Mouse (Mus musculus) T-cell, adult 2 months (primary cell): ENCODE data around the gene Gm21981.

ENCODE experiments used
- DNase-seq: peaks from one replicate; pipeline ENCODE4 v3.0.0; 2022; ENCODE audit warnings: low spot score

Gm21981 gene

GRCm38 (mm10) chr17:47694442-47694502 lies at the start of gene Gm21981:
Gene Gm21981, minus strand, starts transcription at chr17:47694455.
- DNase-seq: no peak

DNA sequence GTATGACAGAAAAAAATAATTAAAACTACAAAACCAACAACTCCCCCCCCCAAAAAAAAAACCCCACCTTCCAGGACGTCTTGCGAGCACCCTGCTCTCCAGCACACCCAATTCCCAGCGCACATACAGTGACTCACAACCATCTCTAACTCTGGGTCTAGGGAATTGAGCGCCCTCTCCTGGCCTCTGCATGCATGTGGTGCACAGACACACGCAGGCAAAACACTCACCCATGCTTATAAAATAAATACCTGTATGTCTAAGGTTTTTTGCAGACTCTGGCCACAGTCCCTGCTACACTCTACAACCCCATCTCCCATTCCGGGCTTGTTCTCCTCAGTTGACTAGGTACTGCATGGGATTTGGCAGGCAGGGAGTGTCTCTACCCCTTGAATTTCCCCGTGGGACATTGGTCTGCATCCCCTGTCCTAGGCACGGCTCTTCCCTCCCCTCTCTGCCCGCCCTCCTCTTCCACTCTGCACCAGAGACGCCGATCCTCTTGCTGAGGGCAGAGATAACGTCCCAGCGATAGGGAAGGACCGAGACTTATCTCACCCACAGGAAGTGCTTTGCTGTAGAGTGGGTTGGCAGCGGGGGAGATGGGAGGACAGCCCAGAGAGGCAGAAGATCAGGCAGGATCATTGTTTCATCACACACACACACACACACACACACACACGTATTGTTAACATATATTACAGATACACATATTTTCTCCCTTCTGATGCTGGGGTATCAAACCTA lies 48.9 kb upstream of the Gm21981 start:
- DNase-seq: peak; percentile 38

DNA sequence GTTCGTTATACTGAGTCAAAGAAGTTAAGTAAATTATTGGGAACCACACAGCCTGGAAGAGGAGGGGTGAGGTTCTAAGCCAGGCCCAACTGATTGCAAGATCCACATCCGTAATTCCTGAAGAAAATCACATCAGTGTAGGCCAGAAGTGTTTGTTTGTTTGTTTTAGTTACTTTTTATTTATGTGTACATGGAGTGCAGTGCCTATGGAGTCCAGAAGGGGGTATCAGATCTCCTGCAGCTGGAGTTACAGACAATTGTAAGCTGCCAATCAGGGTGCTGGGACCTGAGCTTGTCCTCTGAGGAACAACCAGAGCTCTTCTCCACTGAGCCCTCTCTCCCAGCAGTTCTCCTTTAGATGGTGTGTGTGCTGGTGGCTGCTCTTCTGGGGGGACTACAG lies 45.9 kb upstream of the Gm21981 start:
- no peak for DNase-seq

- peak; percentile 68 for DNase-seq
Measured at GRCm38 (mm10) chr17:47738879-47739798, 44.9 kb upstream of the Gm21981 start.

- DNase-seq: peak; percentile 56
Measured at GRCm38 (mm10) chr17:47738066-47738878, 44.0 kb upstream of the Gm21981 start.

GRCm38 (mm10) chr17:47737271-47738065 lies 43.2 kb upstream of the Gm21981 start:
- DNase-seq: peak; percentile 48

GRCm38 (mm10) chr17:47736856-47737255 lies 42.6 kb upstream of the Gm21981 start, which contains the start of gene Tfeb:
Gene Tfeb, plus strand, starts transcription at chr17:47737030.
- peak; percentile 94 for DNase-seq

DNA sequence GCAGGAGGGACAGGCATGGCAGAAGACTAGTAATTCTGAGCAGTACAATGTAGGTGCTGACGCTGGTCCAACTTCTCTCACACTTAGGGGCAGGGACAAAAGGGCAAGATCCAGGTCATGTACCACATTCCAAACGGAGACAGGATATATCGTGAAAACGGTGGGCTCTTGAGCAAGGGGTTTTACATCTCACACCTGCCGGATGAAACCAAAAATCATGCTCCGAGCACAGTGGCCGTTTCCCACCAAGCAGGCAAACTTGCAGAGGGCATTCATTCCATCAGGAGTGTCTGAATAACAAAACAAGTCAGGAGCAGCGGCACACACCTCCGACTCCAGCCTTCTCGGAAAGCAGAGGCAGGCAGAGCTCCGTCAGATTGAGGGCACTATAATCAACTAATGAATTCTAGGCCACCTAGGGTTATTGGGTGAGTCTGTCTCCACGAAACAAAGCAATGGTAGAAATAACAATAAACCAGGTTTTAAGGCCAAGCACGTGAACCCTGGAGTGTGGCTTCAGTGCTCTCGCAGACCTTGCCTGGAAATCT lies 41.4 kb upstream of the Gm21981 start:
- DNase-seq: no peak

DNA sequence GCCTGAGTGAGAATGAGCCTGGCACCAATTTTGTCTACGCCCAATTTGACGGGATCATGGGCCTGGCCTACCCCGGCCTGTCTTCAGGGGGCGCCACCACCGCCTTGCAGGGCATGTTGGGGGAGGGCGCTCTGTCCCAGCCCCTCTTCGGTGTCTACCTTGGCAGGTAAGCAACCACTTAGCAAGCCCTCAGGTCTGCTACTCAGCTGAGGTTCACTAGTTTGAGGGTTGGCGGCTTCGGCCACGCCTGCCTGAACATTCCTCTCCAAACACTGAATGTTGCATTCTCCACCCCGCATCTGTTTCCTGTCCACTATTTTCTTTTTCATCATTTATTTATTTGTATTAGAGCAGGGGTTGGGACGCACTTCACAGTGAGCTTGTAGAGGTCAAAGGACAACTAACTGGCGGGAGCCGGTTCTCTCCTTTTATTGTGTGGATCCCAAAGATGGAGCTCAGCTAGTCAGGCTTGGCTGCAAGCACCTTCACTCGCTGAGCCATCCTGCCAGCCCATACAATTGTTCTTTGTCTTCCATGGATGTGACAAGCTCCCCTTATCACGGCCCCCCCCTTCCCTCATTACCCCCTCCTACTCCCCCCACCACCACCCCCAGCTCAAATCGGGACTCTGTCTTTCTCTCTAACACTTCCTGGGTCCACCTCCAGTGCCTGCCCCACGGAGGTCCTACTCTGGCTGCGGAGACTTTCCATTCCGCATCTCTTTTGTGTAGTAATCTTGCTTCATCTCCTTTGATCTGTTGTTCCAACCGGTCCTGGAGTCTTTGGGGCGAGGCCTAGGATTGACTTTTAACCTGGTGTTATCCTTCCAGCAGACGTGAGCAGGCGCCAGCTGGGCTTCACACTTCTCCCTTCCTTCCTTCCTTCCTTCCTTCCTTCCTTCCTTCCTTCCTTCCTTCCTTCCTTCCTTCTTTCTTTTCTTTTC lies 36.6 kb upstream of the Gm21981 start:
- DNase-seq: no peak

DNA sequence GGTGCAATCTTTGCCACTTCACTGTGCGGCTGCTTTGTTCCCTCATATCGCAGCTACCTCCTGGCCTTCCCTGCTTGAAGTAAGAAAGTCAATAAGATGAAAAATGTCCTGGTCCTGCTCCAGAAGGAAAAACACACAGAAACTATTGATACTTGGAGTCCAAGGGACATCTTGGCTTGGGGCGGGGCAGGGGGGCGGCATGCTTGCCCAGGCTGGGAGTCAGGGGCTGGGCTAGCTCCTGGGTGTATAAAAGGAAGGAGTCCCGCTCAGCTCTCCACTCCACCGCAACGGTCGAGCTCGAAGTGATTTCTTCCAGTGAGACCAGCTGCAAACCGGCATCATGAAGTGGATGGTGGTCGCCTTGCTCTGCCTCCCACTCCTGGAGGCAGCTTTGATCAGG lies 32.3 kb upstream of the Gm21981 start, which contains the start of gene Pgc:
Pgc (plus strand) TSS at position 277 of the 400 bp plus-strand sequence.
- no peak for DNase-seq

- no peak for DNase-seq
Measured at GRCm38 (mm10) chr17:47721183-47721582, 26.9 kb upstream of the Gm21981 start.

DNA sequence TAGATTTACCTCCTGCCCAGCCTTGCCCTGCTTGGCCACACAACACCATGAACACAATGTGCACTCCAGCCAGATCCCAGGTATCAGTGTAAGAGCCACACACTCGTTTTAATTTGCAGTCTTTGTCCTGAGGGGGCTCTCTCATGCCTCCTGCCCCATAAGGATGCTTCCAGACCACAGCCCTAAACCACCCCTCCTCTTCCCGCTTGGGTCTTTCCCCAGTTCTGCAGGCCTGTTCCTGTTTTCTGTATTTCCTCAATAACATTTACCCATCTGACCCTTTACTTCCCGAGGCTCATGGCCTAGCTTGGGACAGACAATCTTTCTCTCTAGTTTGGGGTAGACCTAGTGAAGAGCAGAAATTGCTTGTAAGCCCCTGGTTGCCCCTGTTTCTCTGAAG lies 20.8 kb upstream of the Gm21981 start:
- no peak for DNase-seq

DNA sequence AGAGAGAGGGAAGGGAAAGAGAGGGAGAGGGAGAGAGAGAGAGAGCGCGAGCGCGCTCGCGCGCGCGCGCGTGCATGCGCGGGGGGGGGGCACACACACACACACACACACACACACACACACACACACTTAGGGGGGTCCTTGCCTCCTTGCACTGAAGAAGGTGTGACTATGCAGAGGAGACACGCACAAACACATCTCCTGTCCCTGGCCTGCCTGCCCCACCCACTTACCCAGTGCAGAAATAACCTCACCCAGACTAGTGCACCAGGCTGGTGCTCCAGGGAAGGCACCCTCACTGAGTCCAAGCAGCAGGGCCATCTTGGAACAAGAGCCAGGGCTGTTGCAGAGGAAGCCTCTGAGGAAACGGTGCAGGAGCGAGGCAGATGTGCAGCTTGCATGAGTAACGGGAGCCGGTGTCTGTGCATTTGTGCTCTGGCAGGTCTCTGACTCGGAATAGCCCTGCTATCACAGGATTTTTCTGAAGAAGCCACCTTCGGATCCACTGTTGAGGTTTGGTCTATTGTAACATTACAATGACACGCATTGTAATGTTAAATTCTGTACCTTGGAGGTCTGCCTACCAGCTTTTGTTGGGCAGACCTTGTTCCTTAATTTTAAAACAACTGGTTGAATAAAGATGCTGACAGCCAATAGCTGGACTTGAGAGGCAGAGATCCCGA lies 18.8 kb upstream of the Gm21981 start:
- no peak for DNase-seq

GRCm38 (mm10) chr17:47711883-47712282 lies 17.6 kb upstream of the Gm21981 start:
- no peak for DNase-seq

GRCm38 (mm10) chr17:47710036-47710435 lies 15.8 kb upstream of the Gm21981 start:
- DNase-seq: no peak

DNA sequence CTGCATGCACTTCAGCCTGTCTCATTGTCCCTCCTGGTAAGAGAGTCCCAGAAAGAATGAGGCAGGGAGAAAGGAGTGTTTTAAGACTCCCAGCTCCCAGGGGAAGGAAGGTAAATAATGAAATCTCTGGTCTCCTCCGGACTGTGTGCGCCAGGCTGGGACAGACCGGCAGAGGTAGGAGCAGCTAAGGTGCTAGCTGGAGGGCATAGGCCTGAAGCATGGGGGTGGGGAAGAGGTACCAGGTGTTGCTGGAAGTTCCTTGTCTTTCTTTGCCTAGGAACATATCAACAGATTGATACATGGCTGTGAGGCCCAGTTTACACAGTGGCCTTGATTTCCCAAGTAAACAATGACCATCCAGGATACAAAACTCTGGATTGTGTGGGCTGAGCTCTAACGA lies 14.7 kb upstream of the Gm21981 start:
- no peak for DNase-seq

- DNase-seq: no peak
Measured at GRCm38 (mm10) chr17:47707961-47708360, 13.7 kb upstream of the Gm21981 start.

DNA sequence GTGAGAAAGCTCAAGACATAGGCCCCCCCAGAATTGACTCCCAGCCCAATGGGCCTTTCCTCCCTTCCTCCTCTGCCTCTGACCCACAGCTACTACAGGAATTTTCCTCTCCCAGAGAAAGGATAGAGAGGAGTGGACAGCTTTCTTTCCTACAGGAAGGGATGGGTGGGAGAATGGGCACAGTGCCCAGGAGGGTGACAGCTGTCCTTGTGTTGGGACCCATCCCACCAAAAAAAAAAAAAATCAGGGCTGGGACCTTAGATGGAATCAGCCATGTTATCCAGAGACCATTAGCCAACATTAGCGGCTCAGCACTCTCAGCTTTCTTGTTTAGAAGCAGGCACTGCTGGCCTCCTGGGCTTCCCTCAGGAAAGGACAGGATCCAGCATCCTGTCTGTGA lies 11.9 kb upstream of the Gm21981 start:
- no peak for DNase-seq

GRCm38 (mm10) chr17:47704692-47705091 lies 10.4 kb upstream of the Gm21981 start:
- DNase-seq: no peak

GRCm38 (mm10) chr17:47703556-47703955 lies 9.3 kb upstream of the Gm21981 start:
- DNase-seq: no peak
